Mouse (Mus musculus) adrenal gland, postnatal 0 days (tissue): Measurements from ENCODE around the gene Npc2. TPM values are rescaled to one million over a fixed set of nuclear protein-coding genes. Genes with fewer than 3 reads are reported as not detected.

ENCODE experiments used
- polyA plus RNA-seq: library from polyadenylated mRNA; unstranded; fragments of >200 nt; fragmentation: Nextera tagmentation; extraction: Ambion mirVana; gene quantifications from 2 replicates; pipeline ENCODE4 v1.2.1, GENCODE M21; 2015

Npc2 gene
- polyA plus RNA-seq = 66.6 and 68.5 TPM in 2 replicates

DNA sequence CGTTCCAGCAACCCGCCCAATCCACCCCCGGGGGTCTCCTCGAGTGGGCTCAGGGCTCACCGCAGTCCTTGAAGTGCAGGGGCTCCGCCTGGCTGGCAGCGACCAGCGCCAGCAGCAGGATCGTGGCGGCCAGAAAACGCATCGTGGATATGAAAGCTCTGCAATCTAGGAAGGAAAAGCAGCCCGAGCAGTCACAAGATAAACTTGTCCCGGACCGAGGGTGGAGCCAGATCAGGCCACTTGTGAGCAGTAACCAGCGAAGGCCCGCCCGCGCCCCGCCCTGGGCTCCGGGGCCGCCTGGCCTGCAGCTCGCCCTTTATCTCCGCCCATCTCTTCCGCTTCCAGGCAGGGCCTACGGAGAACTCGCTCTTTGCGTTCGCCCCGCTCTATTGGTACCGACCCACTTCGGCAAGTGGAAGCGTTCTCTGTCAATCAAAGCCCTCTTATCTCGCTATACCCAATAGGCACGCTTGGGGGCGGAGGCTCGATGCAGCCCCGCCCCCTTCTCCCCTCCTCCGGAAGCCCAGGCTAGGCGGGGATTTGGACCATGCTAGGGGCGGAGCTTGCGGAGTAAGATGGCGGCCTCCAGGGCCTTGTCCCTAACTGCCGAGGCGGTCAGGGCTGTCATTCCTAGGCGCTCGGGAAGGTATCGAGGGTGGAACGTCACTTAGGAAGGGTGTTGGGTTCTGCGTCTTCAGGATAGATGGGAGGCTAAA, at the start of gene Npc2, which contains the start of gene Isca2:
TSS of gene Npc2 (minus strand) at position 427 of the 716 bp plus-strand sequence.
TSS of gene Isca2 (plus strand) at position 526 of the 716 bp plus-strand sequence.

Other genes with a start within 250 kb of the Npc2 start
- not detected in 2 replicates for gene Vsx2, start 203.4 kb downstream of the Npc2 start, polyA plus RNA-seq
- gene Abcd4, start 155.7 kb downstream of the Npc2 start, polyA plus RNA-seq = 9.9 and 12.2 TPM in 2 replicates
- not detected in 2 replicates for gene Vrtn, start 132.1 kb downstream of the Npc2 start, polyA plus RNA-seq
- gene Syndig1l, start 74.3 kb downstream of the Npc2 start, polyA plus RNA-seq = 0.17 TPM in 1 of 2 replicates, not detected in the other
- gene Isca2, start 99 bp upstream of the Npc2 start, polyA plus RNA-seq = 159 and 164 TPM in 2 replicates
- 1.9 and 2.2 TPM in 2 replicates for gene Ltbp2, start 103.4 kb upstream of the Npc2 start, polyA plus RNA-seq
- gene Fcf1, start 197.7 kb upstream of the Npc2 start, polyA plus RNA-seq = 220 and 237 TPM in 2 replicates
- gene Arel1, start 197.7 kb upstream of the Npc2 start, polyA plus RNA-seq = 10.4 and 12.1 TPM in 2 replicates
- 19.5 and 19.9 TPM in 2 replicates for gene Ylpm1, start 223.2 kb upstream of the Npc2 start, polyA plus RNA-seq